Mouse (Mus musculus) ES-CJ7 (cell line): ENCODE results near the gene Sema4b.

Experiments used
- DNase-seq: peaks from one replicate; pipeline ENCODE4 v3.0.0; 2011; ENCODE audit warnings: low read depth, low spot score

The Sema4b gene

GRCm38 (mm10) chr7:80197941-80198778, 11.5 kb downstream of the Sema4b start:
- peak; percentile 84 for DNase-seq

- no peak for DNase-seq
Observed at GRCm38 (mm10) chr7:80198863-80199262, 12.2 kb downstream of the Sema4b start.

GRCm38 (mm10) chr7:80199286-80199685, 12.6 kb downstream of the Sema4b start:
- DNase-seq, result no peak

- DNase-seq, result peak; percentile 90
Observed at GRCm38 (mm10) chr7:80199851-80200587, 13.4 kb downstream of the Sema4b start.

GRCm38 (mm10) chr7:80200588-80200945, 13.9 kb downstream of the Sema4b start:
- DNase-seq, result no peak

- DNase-seq, result no peak
Observed at GRCm38 (mm10) chr7:80200963-80201539, 14.4 kb downstream of the Sema4b start.

GRCm38 (mm10) chr7:80201888-80202540, 15.4 kb downstream of the Sema4b start:
- no peak for DNase-seq

GRCm38 (mm10) chr7:80202961-80203360, 16.3 kb downstream of the Sema4b start:
- no peak for DNase-seq

GRCm38 (mm10) chr7:80203638-80204096, 17.0 kb downstream of the Sema4b start:
- DNase-seq, result no peak

- DNase-seq, result no peak
Observed at GRCm38 (mm10) chr7:80204362-80204761, 17.7 kb downstream of the Sema4b start.

- no peak for DNase-seq
Observed at GRCm38 (mm10) chr7:80204961-80205360, 18.3 kb downstream of the Sema4b start.

- no peak for DNase-seq
Observed at GRCm38 (mm10) chr7:80205705-80206589, 19.3 kb downstream of the Sema4b start.

- DNase-seq, result peak; percentile 70
Observed at GRCm38 (mm10) chr7:80207314-80207731, 20.7 kb downstream of the Sema4b start.

- no peak for DNase-seq
Observed at GRCm38 (mm10) chr7:80208026-80208642, 21.5 kb downstream of the Sema4b start.

- DNase-seq, result no peak
Observed at GRCm38 (mm10) chr7:80208738-80209430, 22.2 kb downstream of the Sema4b start.

GRCm38 (mm10) chr7:80209669-80210068, 23.0 kb downstream of the Sema4b start:
- no peak for DNase-seq

GRCm38 (mm10) chr7:80210982-80211381, 24.3 kb downstream of the Sema4b start:
- DNase-seq, result no peak

GRCm38 (mm10) chr7:80213604-80214003, 27.0 kb downstream of the Sema4b start:
- no peak for DNase-seq

- DNase-seq, result no peak
Observed at GRCm38 (mm10) chr7:80214459-80214858, 27.8 kb downstream of the Sema4b start.

GRCm38 (mm10) chr7:80215398-80215797, 28.8 kb downstream of the Sema4b start:
- DNase-seq, result peak; percentile 87
